Mouse (Mus musculus): ENCODE results near the gene Ear14. TPM values are rescaled to one million over a fixed set of nuclear protein-coding genes. Genes with fewer than 3 reads are reported as not detected.
"Not testable (repeated sequence)": the region's sequence is repeated elsewhere in the genome, so short reads cannot be mapped to it uniquely, and the experiment has no call there.

Gene Ear14
- polyA plus RNA-seq, 1 experiment: not detected

GRCm38 (mm10) chr14:51200054-51200453 lies 3.1 kb upstream of the Ear14 start:
- Histone ChIP-seq H3K4me1 (ENCODE audit: control insufficient read depth, insufficient read depth, insufficient read length, low read length) (no peaks in the 10 kb centered on the region), H3K27me3 (ENCODE audit: control insufficient read depth, insufficient read depth, low read length) (no peaks in the 10 kb centered on the region), H3K27ac (ENCODE audit: insufficient read depth, low read depth, low read length) (no peak overlapping the region), H3K36me3 (ENCODE audit: control insufficient read depth, insufficient read depth, low read length) (no peaks in the 10 kb centered on the region), H3K4me3 (ENCODE audit: low read depth, low read length) (no peak overlapping the region)
- WGBS: 90% methylated on average over 2 of the region's 2 CpGs
- TF ChIP-seq CTCF (IDR thresholded peaks at IDR 0.05; ENCODE audit: extremely low read depth, insufficient read length, insufficient replicate concordance, low read depth, low read length) (no peak), POLR2A (IDR thresholded peaks at IDR 0.05; ENCODE audit: low read depth, low read length) (no peak)

DNA sequence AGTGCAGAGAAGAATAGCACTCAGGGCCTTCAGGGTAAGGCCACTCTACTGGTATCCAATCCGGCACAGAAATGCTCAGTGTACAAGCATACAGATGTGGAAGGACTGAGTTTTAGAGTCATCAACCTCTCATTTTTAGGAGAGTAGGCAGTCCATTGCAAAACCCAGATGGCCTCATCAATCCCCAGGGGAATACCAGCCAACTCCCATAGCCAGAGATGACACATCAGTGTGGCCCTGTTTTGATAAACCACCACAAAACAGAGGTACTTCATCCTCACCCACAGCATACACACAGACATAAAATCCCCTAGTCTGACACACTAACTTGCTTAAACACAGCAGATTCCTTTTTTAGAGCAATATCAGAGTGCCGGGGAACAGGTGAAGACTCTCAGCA lies 2.7 kb upstream of the Ear14 start:
- no peaks in the 10 kb centered on the region for H3K27me3 ChIP-seq (ENCODE audit: control insufficient read depth, insufficient read depth, low read length)
- H3K27ac ChIP-seq (ENCODE audit: insufficient read depth, low read depth, low read length): no peak overlapping the region
- no peaks in the 10 kb centered on the region for H3K4me1 ChIP-seq (ENCODE audit: control insufficient read depth, insufficient read depth, insufficient read length, low read length)
- TF ChIP-seq POLR2A (IDR thresholded peaks at IDR 0.05; ENCODE audit: low read depth, low read length) (no peak), CTCF (IDR thresholded peaks at IDR 0.05; ENCODE audit: extremely low read depth, insufficient read length, insufficient replicate concordance, low read depth, low read length) (no peak)
- no peak overlapping the region for H3K4me3 ChIP-seq (ENCODE audit: low read depth, low read length)
- no peaks in the 10 kb centered on the region for H3K36me3 ChIP-seq (ENCODE audit: control insufficient read depth, insufficient read depth, low read length)
- WGBS: 91% methylated on average over 2 of the region's 2 CpGs

GRCm38 (mm10) chr14:51220075-51220474 lies 16.9 kb downstream of the Ear14 start:
- not testable (repeated sequence) for H3K36me3 ChIP-seq (ENCODE audit: control insufficient read depth, insufficient read depth, low read length); H3K4me3 ChIP-seq (ENCODE audit: low read depth, low read length); H3K27ac ChIP-seq (ENCODE audit: insufficient read depth, low read depth, low read length); H3K27me3 ChIP-seq (ENCODE audit: control insufficient read depth, insufficient read depth, low read length); H3K4me1 ChIP-seq (ENCODE audit: control insufficient read depth, insufficient read depth, insufficient read length, low read length)
- 65% methylated on average over 3 of the region's 3 CpGs for WGBS

GRCm38 (mm10) chr14:51229657-51230056 lies 26.5 kb downstream of the Ear14 start:
- not testable (repeated sequence) for H3K4me3 ChIP-seq (ENCODE audit: low read depth, low read length); H3K27me3 ChIP-seq (ENCODE audit: control insufficient read depth, insufficient read depth, low read length); H3K27ac ChIP-seq (ENCODE audit: insufficient read depth, low read depth, low read length); H3K36me3 ChIP-seq (ENCODE audit: control insufficient read depth, insufficient read depth, low read length); H3K4me1 ChIP-seq (ENCODE audit: control insufficient read depth, insufficient read depth, insufficient read length, low read length)
- 58% methylated on average over 4 of the region's 4 CpGs for WGBS

DNA sequence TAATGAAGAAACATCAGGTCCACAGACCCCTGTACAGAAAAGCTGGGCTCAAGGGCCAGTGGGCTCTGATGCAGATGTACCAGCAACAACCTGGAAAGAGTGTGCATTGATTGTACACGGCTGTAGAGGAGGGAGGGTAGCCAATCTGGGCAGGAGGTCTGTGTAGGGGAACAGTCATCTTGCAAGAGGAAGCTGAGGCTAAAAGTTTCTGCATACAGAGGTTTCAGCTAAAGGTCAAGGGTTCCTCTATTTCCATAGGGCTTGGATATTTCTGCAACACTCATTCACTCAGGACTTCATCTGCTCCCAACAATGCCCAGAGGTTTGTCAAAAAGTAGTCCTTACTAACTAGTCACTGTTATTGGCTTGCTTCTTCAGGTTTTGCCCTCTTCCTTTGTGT lies 34.3 kb downstream of the Ear14 start:
- 67% methylated on average over 1 of the region's 1 CpGs for WGBS

GRCm38 (mm10) chr14:51240899-51241298 lies 37.7 kb downstream of the Ear14 start:
- Histone ChIP-seq H3K4me3 (ENCODE audit: low read depth, low read length) (no peak overlapping the region), H3K4me1 (ENCODE audit: control insufficient read depth, insufficient read depth, insufficient read length, low read length) (no peaks in the 10 kb centered on the region), H3K36me3 (ENCODE audit: control insufficient read depth, insufficient read depth, low read length) (no peaks in the 10 kb centered on the region), H3K27me3 (ENCODE audit: control insufficient read depth, insufficient read depth, low read length) (no peaks in the 10 kb centered on the region), H3K27ac (ENCODE audit: insufficient read depth, low read depth, low read length) (no peak overlapping the region)
- TF ChIP-seq POLR2A (IDR thresholded peaks at IDR 0.05; ENCODE audit: low read depth, low read length) (no peak), CTCF (IDR thresholded peaks at IDR 0.05; ENCODE audit: extremely low read depth, insufficient read length, insufficient replicate concordance, low read depth, low read length) (peak; percentile 47; the same call in 1 of the 2 replicates)

More for the DNA sequence above, 34.3 kb downstream of the Ear14 start:
- H3K4me3 ChIP-seq (ENCODE audit: low read depth, low read length); H3K27me3 ChIP-seq (ENCODE audit: control insufficient read depth, insufficient read depth, low read length); H3K27ac ChIP-seq (ENCODE audit: insufficient read depth, low read depth, low read length); H3K4me1 ChIP-seq (ENCODE audit: control insufficient read depth, insufficient read depth, insufficient read length, low read length); H3K36me3 ChIP-seq (ENCODE audit: control insufficient read depth, insufficient read depth, low read length): not testable (repeated sequence)

GRCm38 (mm10) chr14:51247736-51248135 lies 44.5 kb downstream of the Ear14 start:
- Histone ChIP-seq H3K27ac (ENCODE audit: insufficient read depth, low read depth, low read length) (no peak overlapping the region), H3K36me3 (ENCODE audit: control insufficient read depth, insufficient read depth, low read length) (no peaks in the 10 kb centered on the region), H3K4me3 (ENCODE audit: low read depth, low read length) (no peak overlapping the region), H3K4me1 (ENCODE audit: control insufficient read depth, insufficient read depth, insufficient read length, low read length) (no peaks in the 10 kb centered on the region), H3K27me3 (ENCODE audit: control insufficient read depth, insufficient read depth, low read length) (no peaks in the 10 kb centered on the region)
- 89% methylated on average over 1 of the region's 1 CpGs for WGBS
- TF ChIP-seq CTCF (IDR thresholded peaks at IDR 0.05; ENCODE audit: extremely low read depth, insufficient read length, insufficient replicate concordance, low read depth, low read length) (no peak), POLR2A (IDR thresholded peaks at IDR 0.05; ENCODE audit: low read depth, low read length) (no peak)

DNA sequence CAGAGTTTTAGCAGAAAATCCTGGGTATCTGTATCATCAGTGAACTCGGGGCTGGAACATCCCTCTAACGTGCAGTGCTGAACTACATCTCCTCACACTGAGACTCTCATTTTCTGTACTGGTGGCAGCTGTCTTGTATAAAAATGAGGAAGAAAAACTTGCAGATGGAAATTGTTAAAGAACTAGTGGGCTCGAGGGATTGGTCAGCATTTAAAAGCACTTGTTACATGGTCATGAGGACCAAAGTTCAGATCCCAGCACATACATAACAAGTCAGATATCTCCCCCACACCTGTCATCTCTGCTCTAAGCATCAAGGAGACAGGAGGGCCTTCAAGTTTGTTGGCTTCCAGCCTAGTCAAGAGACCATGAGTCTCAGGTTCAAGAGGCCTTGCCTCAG lies 47.2 kb downstream of the Ear14 start:
- WGBS: 54% methylated on average over 3 of the region's 3 CpGs
- TF ChIP-seq POLR2A (IDR thresholded peaks at IDR 0.05; ENCODE audit: low read depth, low read length): no peak
- no peak for TF ChIP-seq CTCF (IDR thresholded peaks at IDR 0.05; ENCODE audit: extremely low read depth, insufficient read length, insufficient replicate concordance, low read depth, low read length)

DNA sequence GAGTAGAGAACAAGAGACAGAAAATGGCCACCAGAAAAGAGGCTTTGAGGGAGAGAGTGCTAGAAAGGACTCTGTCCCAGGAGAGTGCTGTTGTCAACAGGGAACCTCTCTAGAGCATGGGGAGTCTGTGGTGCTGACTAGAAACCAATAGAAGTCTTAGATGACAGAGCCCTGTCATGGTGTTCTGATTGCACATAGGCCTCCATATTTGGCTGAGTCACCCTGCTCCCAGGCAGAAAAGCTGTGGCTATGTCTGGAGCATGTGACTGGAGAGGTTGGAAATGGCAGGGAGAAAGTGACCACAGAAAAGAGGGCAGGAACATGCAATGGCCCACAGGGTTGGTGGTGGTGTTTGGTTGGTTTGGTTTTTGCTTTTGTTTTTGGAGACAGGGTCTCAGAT lies 49.0 kb downstream of the Ear14 start:
- not testable (repeated sequence) for H3K27ac ChIP-seq (ENCODE audit: insufficient read depth, low read depth, low read length); H3K27me3 ChIP-seq (ENCODE audit: control insufficient read depth, insufficient read depth, low read length); H3K4me1 ChIP-seq (ENCODE audit: control insufficient read depth, insufficient read depth, insufficient read length, low read length); H3K4me3 ChIP-seq (ENCODE audit: low read depth, low read length); H3K36me3 ChIP-seq (ENCODE audit: control insufficient read depth, insufficient read depth, low read length)

More for the DNA sequence above, 47.2 kb downstream of the Ear14 start:
- Histone ChIP-seq H3K27ac (ENCODE audit: insufficient read depth, low read depth, low read length) (no peak overlapping the region), H3K36me3 (ENCODE audit: control insufficient read depth, insufficient read depth, low read length) (no peaks in the 10 kb centered on the region), H3K27me3 (ENCODE audit: control insufficient read depth, insufficient read depth, low read length) (no peaks in the 10 kb centered on the region), H3K4me3 (ENCODE audit: low read depth, low read length) (no peak overlapping the region), H3K4me1 (ENCODE audit: control insufficient read depth, insufficient read depth, insufficient read length, low read length) (no peaks in the 10 kb centered on the region)
